Mouse (Mus musculus) leukemia stem cell, adult 10-12 weeks (primary cell): Measurements from ENCODE around the gene Faap24. TPM values are rescaled to one million over a fixed set of nuclear protein-coding genes. Genes with fewer than 3 reads are reported as not detected.

ENCODE experiments used
- polyA plus RNA-seq: library from polyadenylated mRNA; stranded (reverse); fragments of >175 nt; gene quantifications from 2 replicates; pipeline ENCODE4 v1.2.3, GENCODE M21; 2012; ENCODE audit warnings: low replicate concordance

Gene Faap24
- 8.1 and 24.2 TPM in 2 replicates for polyA plus RNA-seq

GRCm38 (mm10) chr7:35396542-35397168 is at the start of gene Faap24, which contains the start of gene Cep89:
TSS of gene Faap24 (minus strand) at chr7:35396836.
TSS of gene Cep89 (plus strand) at chr7:35397035.

Other genes starting within 250 kb of the Faap24 start
- 0.45 TPM in 1 of 2 replicates, not detected in the other for gene Slc7a10, start 210.5 kb downstream of the Faap24 start, polyA plus RNA-seq
- gene Lrp3, start 181.3 kb downstream of the Faap24 start, polyA plus RNA-seq = 0.08 and 0.24 TPM in 2 replicates
- gene Gpatch1, start 78.4 kb downstream of the Faap24 start, polyA plus RNA-seq = 9.4 and 11.6 TPM in 2 replicates
- gene Rhpn2, start 62.7 kb downstream of the Faap24 start, polyA plus RNA-seq = 0.09 TPM in 1 of 2 replicates, not detected in the other
- 25.1 and 48.2 TPM in 2 replicates for gene Cep89, start 199 bp upstream of the Faap24 start, polyA plus RNA-seq
- gene Slc7a9, start 52.0 kb upstream of the Faap24 start, polyA plus RNA-seq = not detected in 2 replicates
- gene Tdrd12, start 140.9 kb upstream of the Faap24 start, polyA plus RNA-seq = not detected in 2 replicates
- gene Nudt19, start 159.5 kb upstream of the Faap24 start, polyA plus RNA-seq = 33.1 and 53.8 TPM in 2 replicates
- gene Rgs9bp, start 188.7 kb upstream of the Faap24 start, polyA plus RNA-seq = 0.11 and 0.24 TPM in 2 replicates
- gene Ankrd27, start 189.4 kb upstream of the Faap24 start, polyA plus RNA-seq = 74.6 and 99.6 TPM in 2 replicates